Mouse (Mus musculus) liver, embryonic 12.5 days (tissue): Measurements from ENCODE around the gene Gimap1. TPM values are rescaled to one million over a fixed set of nuclear protein-coding genes. Genes with fewer than 3 reads are reported as not detected.

ENCODE experiments used
- ATAC-seq: fragments of 200-750 bp; cut with Nextera tagmentation; 2 replicates; pipeline ENCODE4 v1.8.0; 2017; ENCODE audit warnings: moderate number of reproducible peaks, mild to moderate bottlenecking, moderate library complexity
- H3K27ac ChIP-seq: fragments of 300-500 bp; sonication (generic); 2 replicates; pipeline ENCODE4 v1.5.1; 2016; ENCODE audit warnings: mild to moderate bottlenecking
- H3K27me3 ChIP-seq: fragments of 300-500 bp; sonication (generic); replicated peaks from 2 replicates; pipeline ENCODE4 v1.6.1; 2016; ENCODE audit warnings: mild to moderate bottlenecking, moderate library complexity
- H3K36me3 ChIP-seq: fragments of 300-500 bp; sonication (generic); 2 replicates; pipeline ENCODE4 v1.6.1; 2016; ENCODE audit warnings: mild to moderate bottlenecking, moderate library complexity
- H3K4me1 ChIP-seq: fragments of 300-500 bp; sonication (generic); 2 replicates; pipeline ENCODE4 v1.6.1; 2016
- H3K4me2 ChIP-seq: fragments of 300-500 bp; sonication (generic); 2 replicates; pipeline ENCODE4 v1.6.1; 2016; ENCODE audit warnings: mild to moderate bottlenecking, moderate library complexity
- H3K4me3 ChIP-seq: fragments of 300-500 bp; sonication (generic); 2 replicates; pipeline ENCODE4 v1.5.1; 2016; ENCODE audit warnings: mild to moderate bottlenecking, moderate library complexity
- H3K9ac ChIP-seq: fragments of 300-500 bp; sonication (generic); 2 replicates; pipeline ENCODE4 v1.6.1; 2016; ENCODE audit warnings: mild to moderate bottlenecking, moderate library complexity
- H3K9me3 ChIP-seq: fragments of 300-500 bp; sonication (generic); replicated peaks from 2 replicates; pipeline ENCODE4 v1.6.1; 2016; ENCODE audit warnings: mild to moderate bottlenecking, moderate library complexity
- WGBS: fragments of 180-500 bp; shearing (Covaris S2); methylation state at CpG from one replicate; pipeline ENCODE4 v1.1.7; 2016; ENCODE audit not compliant: insufficient replicate concordance; 5-methylcytosine and 5-hydroxymethylcytosine counted together
- polyA plus RNA-seq: library from polyadenylated mRNA; unstranded; fragments of >200 nt; fragmentation: Nextera tagmentation; extraction: Ambion mirVana; gene quantifications from 2 replicates; pipeline ENCODE4 v1.2.1, GENCODE M21; 2016

Gimap1 gene
- polyA plus RNA-seq, 1 experiment from 2014 or later, result 10.9 TPM

GRCm38 (mm10) chr6:48706130-48706529, 32.7 kb upstream of the Gimap1 start:
- no peak overlapping the region for H3K27ac ChIP-seq
- H3K9ac ChIP-seq, result no peak overlapping the region
- ATAC-seq, result no peak
- no peaks in the 10 kb centered on the region for H3K9me3 ChIP-seq
- H3K27me3 ChIP-seq, result no peaks in the 10 kb centered on the region
- no peaks in the 10 kb centered on the region for H3K36me3 ChIP-seq
- no peaks in the 10 kb centered on the region for H3K4me1 ChIP-seq
- 49% methylated on average over 3 of the region's 3 CpGs for WGBS
- peak overlapping the region; percentile 14; the same call in 1 of the 2 replicates for H3K4me3 ChIP-seq
- H3K4me2 ChIP-seq, result peak overlapping the region; percentile 14

GRCm38 (mm10) chr6:48718455-48718854, 20.4 kb upstream of the Gimap1 start, which contains the start of the genes Gm28053 and Gimap7:
Gm28053 (plus strand) TSS chr6:48718607.
Gimap7 (plus strand) TSS chr6:48718621.
- Histone ChIP-seq H3K4me1 (no peaks in the 10 kb centered on the region), H3K27ac (no peak within 1 kb of the TSS), H3K4me2 (no peak within 1 kb of the TSS), H3K27me3 (no peaks in the 10 kb centered on the region), H3K4me3 (no peak within 1 kb of the TSS), H3K9ac (no peak within 1 kb of the TSS), H3K9me3 (no peaks in the 10 kb centered on the region), H3K36me3 (no peaks in the 10 kb centered on the region)
- ATAC-seq, result no peak
- WGBS, result 49% methylated on average over 2 of the region's 2 CpGs

DNA sequence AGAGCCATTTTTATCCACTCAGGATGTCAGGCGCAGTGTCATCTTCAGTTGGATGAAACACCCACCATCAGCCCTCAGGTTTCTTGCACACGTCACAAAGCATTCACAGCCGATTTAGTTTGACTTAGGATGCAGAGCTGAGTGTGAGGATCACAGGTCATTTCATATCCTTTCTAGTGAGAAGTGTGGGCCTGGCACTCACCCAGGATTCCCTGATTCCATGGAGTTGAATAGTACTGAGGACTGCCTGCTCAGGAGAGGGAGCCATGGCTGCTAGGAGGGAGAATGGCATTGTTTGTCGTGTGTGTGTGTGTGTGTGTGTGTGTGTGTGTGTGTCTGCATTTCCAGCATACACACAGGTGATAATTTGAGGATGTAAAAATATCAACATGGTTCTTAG, 18.5 kb upstream of the Gimap1 start:
- Histone ChIP-seq H3K4me1 (no peaks in the 10 kb centered on the region), H3K4me3 (no peak overlapping the region), H3K9me3 (no peaks in the 10 kb centered on the region), H3K27ac (no peak overlapping the region), H3K9ac (no peak overlapping the region), H3K36me3 (no peaks in the 10 kb centered on the region), H3K4me2 (no peak overlapping the region), H3K27me3 (no peaks in the 10 kb centered on the region)
- WGBS, result 81% methylated on average over 4 of the region's 4 CpGs
- ATAC-seq, result no peak

DNA sequence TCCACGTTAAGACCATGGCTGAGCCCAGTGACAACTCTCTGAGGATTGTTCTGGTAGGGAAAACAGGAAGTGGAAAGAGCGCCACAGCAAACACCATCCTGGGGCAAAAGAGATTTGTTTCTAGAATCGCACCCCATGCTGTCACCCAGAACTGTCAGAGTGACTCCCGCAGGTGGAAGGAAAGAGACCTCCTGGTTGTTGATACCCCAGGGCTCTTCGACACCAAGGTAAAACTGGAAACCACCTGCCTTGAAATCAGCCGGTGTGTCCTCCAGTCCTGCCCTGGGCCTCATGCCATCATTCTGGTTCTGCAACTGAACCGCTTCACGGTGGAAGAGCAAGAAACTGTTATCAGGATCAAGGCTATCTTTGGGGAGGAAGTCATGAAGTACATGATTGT, 15.4 kb upstream of the Gimap1 start:
- Histone ChIP-seq H3K4me2 (no peak overlapping the region), H3K9me3 (no peaks in the 10 kb centered on the region), H3K27me3 (no peaks in the 10 kb centered on the region), H3K4me3 (no peak overlapping the region), H3K27ac (no peak overlapping the region), H3K4me1 (no peaks in the 10 kb centered on the region), H3K9ac (no peak overlapping the region), H3K36me3 (no peaks in the 10 kb centered on the region)
- no peak for ATAC-seq
- 53% methylated on average over 8 of the region's 8 CpGs for WGBS

DNA sequence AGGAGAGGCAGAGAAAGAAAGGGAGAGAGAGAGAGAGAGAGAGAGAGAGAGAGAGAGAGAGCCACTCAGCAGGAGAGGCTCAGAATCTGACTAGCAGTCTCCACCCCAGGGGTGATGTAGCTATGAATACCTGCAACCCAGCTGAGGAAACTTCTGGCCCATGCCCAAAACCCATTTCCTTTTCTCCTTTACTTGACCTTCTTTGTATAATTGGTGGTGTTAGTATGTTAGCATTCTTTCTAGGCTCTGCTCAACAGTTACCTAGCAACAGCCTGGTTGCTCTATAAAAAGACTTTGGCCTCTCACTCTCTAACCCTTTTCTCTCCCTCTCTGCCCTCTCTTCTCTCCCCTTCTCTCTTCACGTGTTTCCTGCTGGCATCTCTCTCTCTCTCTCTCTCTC, 13.4 kb upstream of the Gimap1 start:
- Histone ChIP-seq H3K9me3 (no peaks in the 10 kb centered on the region), H3K36me3 (no peaks in the 10 kb centered on the region), H3K4me1 (no peaks in the 10 kb centered on the region), H3K4me2 (no peak overlapping the region), H3K27me3 (no peaks in the 10 kb centered on the region), H3K9ac (no peak overlapping the region), H3K27ac (no peak overlapping the region), H3K4me3 (no peak overlapping the region)
- WGBS, result 14% methylated on average over 1 of the region's 1 CpGs
- ATAC-seq, result no peak

DNA sequence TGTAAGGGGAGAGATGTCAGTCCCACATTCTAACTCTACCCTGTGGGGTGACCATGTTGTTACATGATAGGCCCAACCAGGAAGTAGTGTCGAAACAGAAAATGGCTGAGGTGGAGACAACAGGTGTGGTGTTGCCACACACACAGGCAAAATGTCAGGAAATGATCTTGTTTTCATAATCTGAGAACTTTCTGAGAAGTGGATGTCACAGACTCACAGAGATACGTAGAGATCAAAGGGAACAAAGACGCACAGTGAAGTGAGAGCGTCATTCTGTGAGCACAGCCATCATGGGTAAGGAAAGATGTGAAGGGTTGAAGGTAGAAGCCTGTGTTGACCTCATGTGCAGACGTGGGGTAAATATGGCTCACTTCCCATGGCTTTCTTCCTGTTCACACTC, 11.1 kb upstream of the Gimap1 start:
- no peaks in the 10 kb centered on the region for H3K27me3 ChIP-seq
- WGBS, result 71% methylated on average over 5 of the region's 5 CpGs
- ATAC-seq, result no peak

GRCm38 (mm10) chr6:48732864-48733304, 6.0 kb upstream of the Gimap1 start:
- H3K4me3 ChIP-seq, result no peak overlapping the region
- 19% methylated on average over 8 of the region's 8 CpGs for WGBS
- no peak overlapping the region for H3K27ac ChIP-seq
- H3K27me3 ChIP-seq, result no peaks in the 10 kb centered on the region
- H3K9ac ChIP-seq, result no peak overlapping the region
- no peak overlapping the region for H3K4me2 ChIP-seq
- H3K9me3 ChIP-seq, result no peaks in the 10 kb centered on the region
- no peak for ATAC-seq
- no peaks in the 10 kb centered on the region for H3K4me1 ChIP-seq
- H3K36me3 ChIP-seq, result no peaks in the 10 kb centered on the region

More for the DNA sequence above, 11.1 kb upstream of the Gimap1 start:
- Histone ChIP-seq H3K9ac (no peak overlapping the region), H3K4me2 (no peak overlapping the region), H3K36me3 (no peaks in the 10 kb centered on the region), H3K27ac (no peak overlapping the region), H3K9me3 (no peaks in the 10 kb centered on the region), H3K4me3 (no peak overlapping the region), H3K4me1 (no peaks in the 10 kb centered on the region)

DNA sequence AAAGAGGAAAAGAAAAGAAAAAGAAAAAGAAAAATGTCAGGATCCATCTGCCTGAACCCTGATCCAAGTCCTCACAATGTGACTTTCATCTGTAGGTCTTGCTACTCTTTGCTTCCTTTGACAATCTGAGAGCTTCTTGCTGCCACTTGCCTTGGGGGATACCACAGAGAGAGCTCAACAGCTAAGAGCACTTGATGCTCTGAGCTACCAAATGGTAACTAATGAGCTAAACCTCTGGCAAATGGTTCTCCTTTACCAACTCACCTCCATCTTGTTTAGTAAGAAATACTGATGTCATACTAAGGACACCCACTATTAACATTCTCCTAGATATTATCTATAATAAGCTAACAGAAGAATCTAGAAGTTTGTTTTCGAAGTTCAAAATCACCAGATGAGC, 5.2 kb upstream of the Gimap1 start:
- WGBS, result 74% methylated on average over 1 of the region's 1 CpGs
- Histone ChIP-seq H3K36me3 (no peaks in the 10 kb centered on the region), H3K4me2 (no peak overlapping the region), H3K27ac (no peak overlapping the region), H3K4me1 (no peaks in the 10 kb centered on the region), H3K4me3 (no peak overlapping the region), H3K9me3 (no peaks in the 10 kb centered on the region), H3K27me3 (no peaks in the 10 kb centered on the region), H3K9ac (no peak overlapping the region)
- ATAC-seq, result no peak

- Histone ChIP-seq H3K4me1 (peaks cover 16% of the 10 kb centered on the region), H3K9ac (no peak overlapping the region), H3K4me3 (no peak overlapping the region), H3K36me3 (no peaks in the 10 kb centered on the region), H3K9me3 (no peaks in the 10 kb centered on the region), H3K27me3 (no peaks in the 10 kb centered on the region), H3K27ac (no peak overlapping the region), H3K4me2 (no peak overlapping the region)
- no peak for ATAC-seq
- WGBS, result 35% methylated on average over 2 of the region's 2 CpGs
These were observed 1.8 kb upstream of the Gimap1 start for GRCm38 (mm10) chr6:48737053-48737452.

DNA sequence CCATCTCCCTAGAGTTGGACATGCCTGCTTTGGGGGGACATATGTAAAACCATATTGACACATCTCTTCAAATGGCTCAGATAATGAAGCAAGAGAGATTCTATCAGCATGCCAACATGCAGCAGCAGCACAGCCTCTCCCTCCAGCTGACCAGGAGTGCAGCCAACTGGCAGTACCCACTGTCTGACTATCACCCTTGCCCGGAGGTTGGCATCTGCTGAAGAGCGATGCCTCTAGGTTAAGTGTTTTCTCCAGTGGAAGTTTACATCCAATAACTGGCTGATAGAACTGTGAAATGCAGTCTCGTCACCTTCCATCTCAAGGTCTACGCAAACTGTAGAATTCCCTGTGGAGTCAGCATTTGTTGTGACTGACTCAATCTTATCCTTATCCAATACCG, 1.2 kb upstream of the Gimap1 start:
- H3K36me3 ChIP-seq, result 0 out of 2 replicates have a peak, but pooled peaks cover 4% of the 10 kb centered on the region
- H3K4me3 ChIP-seq, result no peak overlapping the region
- H3K4me2 ChIP-seq, result no peak overlapping the region
- H3K27me3 ChIP-seq, result peaks cover 4% of the 10 kb centered on the region; the same call in 1 of the 2 replicates
- ATAC-seq, result no peak
- peaks cover 19% of the 10 kb centered on the region for H3K4me1 ChIP-seq
- WGBS, result 73% methylated on average over 5 of the region's 5 CpGs
- no peak overlapping the region for H3K9ac ChIP-seq
- no peaks in the 10 kb centered on the region for H3K9me3 ChIP-seq
- H3K27ac ChIP-seq, result no peak overlapping the region

- Histone ChIP-seq H3K4me1 (peaks cover 26% of the 10 kb centered on the region), H3K4me2 (peak overlapping the region; percentile 31; the same call in 1 of the 2 replicates), H3K9ac (no peak overlapping the region), H3K4me3 (peak overlapping the region; percentile 22; the same call in 1 of the 2 replicates), H3K27ac (no peak overlapping the region), H3K36me3 (0 out of 2 replicates have a peak, but pooled peaks cover 9% of the 10 kb centered on the region), H3K27me3 (peaks cover 7% of the 10 kb centered on the region; the same call in 1 of the 2 replicates), H3K9me3 (no peaks in the 10 kb centered on the region)
- ATAC-seq, result no peak
- 62% methylated on average over 3 of the region's 3 CpGs for WGBS
These were observed 864 bp downstream of the Gimap1 start for GRCm38 (mm10) chr6:48739780-48740055.

DNA sequence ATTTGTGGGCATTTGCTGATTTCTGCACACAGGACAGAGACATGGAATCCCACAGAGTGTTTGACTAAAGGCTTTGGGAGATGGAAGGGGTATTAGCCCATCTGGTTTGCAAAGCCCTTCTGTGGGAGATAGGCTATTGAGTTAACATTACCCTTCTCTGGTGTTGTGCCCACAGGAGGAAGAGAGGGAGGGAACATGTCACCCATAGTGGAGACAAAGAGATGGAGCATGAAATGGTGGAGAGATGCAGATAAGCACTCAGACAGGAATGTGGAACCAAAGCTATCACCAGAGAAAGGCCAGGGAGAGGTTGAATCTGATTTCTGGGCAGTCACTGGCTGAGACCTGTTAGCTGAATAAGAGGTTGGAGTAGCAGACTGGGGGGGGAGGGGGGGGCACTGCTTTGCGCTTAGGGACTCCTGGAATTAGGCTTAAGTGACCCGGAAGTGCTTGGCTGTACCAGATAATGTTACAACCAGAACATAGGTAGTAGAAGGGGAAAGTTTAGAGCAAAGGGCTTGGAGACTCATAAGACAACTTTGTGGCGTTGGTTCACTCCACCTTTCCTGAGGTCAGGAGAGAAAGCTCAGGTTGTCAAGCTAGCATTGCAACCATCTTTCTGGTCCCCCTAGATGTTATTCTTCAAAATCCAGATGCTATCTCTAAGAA, 1.8 kb downstream of the Gimap1 start:
- no peak overlapping the region for H3K9ac ChIP-seq
- peak overlapping the region; percentile 38 for H3K4me2 ChIP-seq
- peaks cover 7% of the 10 kb centered on the region; the same call in 1 of the 2 replicates for H3K27me3 ChIP-seq
- 31% methylated on average over 3 of the region's 3 CpGs for WGBS
- H3K4me1 ChIP-seq, result peaks cover 30% of the 10 kb centered on the region
- no peaks in the 10 kb centered on the region for H3K9me3 ChIP-seq
- H3K36me3 ChIP-seq, result 0 out of 2 replicates have a peak, but pooled peaks cover 9% of the 10 kb centered on the region
- no peak for ATAC-seq
- no peak overlapping the region for H3K4me3 ChIP-seq
- peak overlapping the region; percentile 67 for H3K27ac ChIP-seq
